Mouse (Mus musculus) bone marrow, adult 2 months (tissue): ENCODE measurements at regions not wholly inside any gene's neighbourhood (a gene's known extent, or its start where the extent isn't known, plus 50 kb on each side); places are given as distances from the start of the nearest gene placed in this dataset.

Experiments
- H3K27ac ChIP-seq: fragments of 200-500 bp; 2 replicates; pipeline ENCODE4 v1.5.1; 2012; ENCODE audit warnings: low read depth, mild to moderate bottlenecking, control low read depth, inconsistent platforms, low read length; ENCODE audit not compliant: control insufficient read depth, poor library complexity, insufficient read depth
- H3K4me1 ChIP-seq: fragments of 200-500 bp; 2 replicates; pipeline ENCODE4 v1.6.1; 2011; ENCODE audit warnings: low read length; ENCODE audit not compliant: control insufficient read depth, insufficient read depth
- H3K4me3 ChIP-seq: fragments of 200-500 bp; replicated peaks from 2 replicates; pipeline ENCODE3; 2011; ENCODE audit warnings: mild to moderate bottlenecking, low read depth, low read length, control low read depth; ENCODE audit not compliant: control insufficient read depth
- CTCF ChIP-seq: fragments of 200-500 bp; IDR thresholded peaks from 2 replicates; pipeline ENCODE4 v1.5.1; 2011; ENCODE audit warnings: low read length, control low read depth; ENCODE audit not compliant: control insufficient read depth, insufficient read depth
- POLR2A ChIP-seq: fragments of 200-500 bp; IDR thresholded peaks from 2 replicates; pipeline ENCODE4 v1.6.1; 2011; ENCODE audit warnings: low read depth, mild to moderate bottlenecking, control low read depth, low read length, borderline replicate concordance; ENCODE audit not compliant: control insufficient read depth
- WGBS: fragments of 180-500 bp; shearing (Covaris S2); methylation state at CpG from one replicate; pipeline ENCODE4 v1.1.7; 2018; 5-methylcytosine and 5-hydroxymethylcytosine counted together

GRCm38 (mm10) chr7:128979904-128980303 is 235.2 kb downstream of the Sec23ip start:
- Histone ChIP-seq H3K27ac (no peak overlapping the region), H3K4me3 (no peak overlapping the region), H3K4me1 (no peaks in the 10 kb centered on the region)
- TF ChIP-seq POLR2A (no peak), CTCF (no peak)
- WGBS, result 76% methylated on average over 3 of the region's 4 CpGs

DNA sequence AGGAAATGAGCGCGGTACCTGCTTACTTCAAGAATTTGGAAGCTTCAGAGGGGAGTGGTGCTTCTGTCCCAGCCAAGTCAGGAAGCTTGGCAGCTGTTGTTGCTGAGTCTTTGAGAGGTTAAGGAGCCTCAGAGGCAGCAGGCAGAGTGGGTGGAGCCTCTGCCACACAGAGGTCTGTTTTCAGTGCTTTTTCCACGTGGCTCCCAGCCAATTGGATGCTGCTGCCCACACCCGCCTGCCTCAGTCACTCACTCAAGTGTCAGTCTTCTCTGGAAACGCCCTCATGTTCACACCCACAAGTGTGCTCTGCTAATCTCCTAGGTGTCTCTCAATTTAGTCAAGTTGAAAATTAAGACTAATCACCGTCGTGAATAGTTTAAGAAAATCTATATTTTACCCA is 236.1 kb downstream of the Sec23ip start:
- Histone ChIP-seq H3K27ac (no peak overlapping the region), H3K4me1 (no peaks in the 10 kb centered on the region), H3K4me3 (no peak overlapping the region)
- WGBS, result 58% methylated on average over 7 of the region's 7 CpGs
- no peak for TF ChIP-seq POLR2A
- no peak for TF ChIP-seq CTCF

DNA sequence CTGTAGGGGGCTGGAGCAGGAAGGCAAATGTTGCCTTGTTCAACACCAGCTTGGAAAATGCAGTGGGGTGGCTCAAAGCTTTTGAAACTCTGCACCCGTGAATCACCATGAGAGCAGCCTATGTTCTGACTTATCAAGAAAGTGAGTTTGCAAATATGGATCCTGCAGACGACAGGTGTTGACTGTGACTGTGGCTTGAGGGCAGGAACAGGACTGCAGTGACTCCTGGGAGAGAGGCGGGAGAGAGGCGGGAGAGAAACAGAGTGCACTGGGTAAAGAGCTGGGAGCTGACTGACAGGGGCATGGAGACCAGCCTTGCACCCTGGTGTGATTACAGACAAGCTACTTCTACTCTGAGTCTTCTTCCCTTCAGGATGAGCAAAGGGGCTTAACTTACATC is 254.0 kb downstream of the Sec23ip start:
- Histone ChIP-seq H3K27ac (no peak overlapping the region), H3K4me3 (no peak overlapping the region), H3K4me1 (no peaks in the 10 kb centered on the region)
- WGBS, result 62% methylated on average over 4 of the region's 4 CpGs
- no peak for TF ChIP-seq CTCF
- TF ChIP-seq POLR2A, result no peak

DNA sequence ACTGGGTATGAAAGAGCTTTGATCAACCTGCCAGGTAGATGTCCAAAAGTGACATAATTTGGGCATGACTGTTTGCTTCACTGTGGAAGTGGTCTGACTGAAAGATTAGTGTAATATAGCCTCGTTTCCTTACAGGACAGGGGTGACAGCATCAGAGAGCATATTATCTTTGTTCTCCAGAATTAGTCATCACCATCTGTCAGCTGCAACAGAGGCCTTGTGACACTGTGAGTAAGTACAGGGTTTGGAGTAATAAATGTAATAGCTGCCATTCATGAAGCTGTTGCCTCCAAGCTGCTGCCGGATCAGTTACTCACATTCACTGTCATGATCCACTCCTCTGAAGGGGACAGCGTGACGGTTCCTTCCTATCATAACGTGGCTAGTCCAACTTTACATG is 254.4 kb upstream of the Plpp4 start:
- Histone ChIP-seq H3K4me1 (no peaks in the 10 kb centered on the region), H3K4me3 (no peak overlapping the region), H3K27ac (no peak overlapping the region)
- no peak for TF ChIP-seq POLR2A
- no peak for TF ChIP-seq CTCF
- 77% methylated on average over 5 of the region's 5 CpGs for WGBS

GRCm38 (mm10) chr7:129003150-129003549 is 253.7 kb upstream of the Plpp4 start:
- no peak overlapping the region for H3K27ac ChIP-seq
- WGBS, result 56% methylated on average over 1 of the region's 1 CpGs
- TF ChIP-seq POLR2A (no peak), CTCF (no peak)
- no peak overlapping the region for H3K4me3 ChIP-seq
- no peaks in the 10 kb centered on the region for H3K4me1 ChIP-seq

DNA sequence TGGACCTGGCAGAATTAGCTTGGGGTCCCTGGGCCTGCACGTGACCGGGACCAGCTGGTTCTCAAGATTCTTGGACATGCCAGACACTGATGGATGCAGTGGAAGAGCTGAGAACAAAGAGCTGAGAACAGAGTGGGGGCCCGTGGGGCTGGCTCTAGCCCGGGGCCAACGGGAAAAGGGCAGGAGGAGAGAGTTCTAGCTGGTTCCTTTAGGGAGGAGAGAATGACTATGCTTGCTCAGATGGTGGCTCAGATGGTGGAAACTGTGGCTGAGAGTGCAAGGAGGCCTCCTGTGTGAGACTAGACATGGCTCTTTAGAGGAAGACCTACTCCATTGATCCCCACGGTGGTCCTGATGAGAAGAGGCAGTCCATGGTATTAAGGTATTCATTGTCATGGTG is 240.5 kb upstream of the Plpp4 start:
- 73% methylated on average over 6 of the region's 6 CpGs for WGBS
- no peak overlapping the region for H3K27ac ChIP-seq

GRCm38 (mm10) chr7:129027116-129027515 is 229.7 kb upstream of the Plpp4 start:
- 60% methylated on average over 2 of the region's 2 CpGs for WGBS
- H3K4me3 ChIP-seq, result no peak overlapping the region

More for the DNA sequence above, 240.5 kb upstream of the Plpp4 start:
- Histone ChIP-seq H3K4me1 (no peaks in the 10 kb centered on the region), H3K4me3 (no peak overlapping the region)
- TF ChIP-seq CTCF, result no peak

DNA sequence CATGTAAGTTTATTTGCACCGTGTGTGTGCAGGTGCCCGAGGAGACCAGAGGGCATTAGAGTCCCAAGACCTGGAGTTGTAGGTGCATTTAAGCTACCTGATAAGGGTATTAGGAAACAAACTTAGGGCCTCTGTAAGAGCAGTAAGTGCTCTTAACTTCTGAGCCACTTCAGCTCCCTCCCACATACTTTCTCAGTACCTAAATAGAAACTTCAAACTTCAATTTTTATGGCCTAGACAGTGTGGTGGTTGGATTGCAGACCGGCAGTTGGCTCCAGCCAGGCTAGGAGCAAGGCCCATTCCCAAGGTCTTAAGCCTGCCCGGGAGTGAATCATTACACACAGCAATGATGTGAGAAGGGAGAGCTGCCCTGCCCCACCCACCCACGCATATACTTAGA is 208.8 kb upstream of the Plpp4 start:
- WGBS, result 71% methylated on average over 5 of the region's 5 CpGs
- Histone ChIP-seq H3K4me1 (no peaks in the 10 kb centered on the region), H3K27ac (no peak overlapping the region), H3K4me3 (no peak overlapping the region)
- TF ChIP-seq POLR2A, result no peak
- no peak for TF ChIP-seq CTCF

More at GRCm38 (mm10) chr7:129027116-129027515, 229.7 kb upstream of the Plpp4 start:
- Histone ChIP-seq H3K4me1 (no peaks in the 10 kb centered on the region), H3K27ac (no peak overlapping the region)
- TF ChIP-seq POLR2A, result no peak
- no peak for TF ChIP-seq CTCF

DNA sequence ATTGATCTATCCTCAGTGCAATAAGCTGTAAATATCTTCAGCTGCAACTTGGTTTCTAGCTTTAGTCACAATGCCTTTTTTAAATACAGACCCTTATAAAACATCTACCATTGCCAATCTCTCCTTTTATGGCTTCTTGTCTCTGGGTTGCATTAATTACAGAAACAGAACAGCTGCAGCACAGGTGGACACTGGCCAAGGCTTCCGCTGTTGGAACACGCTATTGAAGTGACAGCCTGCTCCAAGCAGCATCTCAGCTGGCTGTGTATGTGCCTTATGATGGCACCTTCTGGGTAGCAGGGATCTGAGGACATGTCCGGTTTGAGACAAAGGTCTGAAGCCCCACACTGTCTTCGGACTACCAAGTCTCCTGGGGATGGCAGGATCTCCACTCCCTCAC is 207.1 kb upstream of the Plpp4 start:
- no peaks in the 10 kb centered on the region for H3K4me1 ChIP-seq
- WGBS, result 83% methylated on average over 4 of the region's 4 CpGs
- no peak for TF ChIP-seq POLR2A
- no peak overlapping the region for H3K4me3 ChIP-seq
- H3K27ac ChIP-seq, result no peak overlapping the region
